Mouse (Mus musculus) left cerebral cortex, adult 2 months (tissue): ENCODE results near the gene Hoxa9. TPM values are rescaled to one million over a fixed set of nuclear protein-coding genes. Genes with fewer than 3 reads are reported as not detected.

Source experiments
- DNase-seq, 2 experiments: peaks; one replicate each; pipeline ENCODE4 v3.0.0; 2021 to 2022; ENCODE audit warnings: low spot score in 2 of 2, mixed read lengths in 1 of 2; ENCODE audit errors: extremely low spot score in 1 of 2
- H3K27ac ChIP-seq: fragments of 200-600 bp; 2 replicates; pipeline ENCODE4 v1.8.1; 2022
- H3K4me3 ChIP-seq: fragments of 200-600 bp; 2 replicates; pipeline ENCODE4 v1.8.1; 2022
- CTCF ChIP-seq: fragments of 200-600 bp; IDR thresholded peaks from 2 replicates; pipeline ENCODE4 v1.8.1; 2022; ENCODE audit warnings: antibody characterized with exemption, mild to moderate bottlenecking, moderate library complexity
- intact Hi-C: fragments of 180-260 bp; cut with DNase I; formaldehyde crosslinking; loops from one replicate; pipeline ENCODE4 v1.15.1; 2025
- total RNA-seq, 2 experiments: library from RNA; stranded (reverse); gene quantifications; 2 replicates each; pipeline ENCODE4 v1.2.3; 2021

Hoxa9 gene
- total RNA-seq, 2 experiments from 2014 or later, result not detected

- no peak for TF ChIP-seq CTCF
- DNase-seq, result no peak
- intact Hi-C loops, result loop anchor here (10.0 kb wide), 1 partner anchor 845 kb away; no protein-coding TSS in a partner anchor
- no peak overlapping the region for H3K4me3 ChIP-seq
- H3K27ac ChIP-seq, result no peak overlapping the region
Observed at GRCm38 (mm10) chr6:52229558-52230416, 1.1 kb downstream of the Hoxa9 start.

- intact Hi-C loops, result loop anchor here (10.0 kb wide), 1 partner anchor 844 kb away; no protein-coding TSS in a partner anchor
- no peak for DNase-seq
- Histone ChIP-seq H3K27ac (no peak overlapping the region), H3K4me3 (no peak overlapping the region)
- TF ChIP-seq CTCF, result no peak
Observed at GRCm38 (mm10) chr6:52228475-52229465, 2.1 kb downstream of the Hoxa9 start.

- no peak overlapping the region for H3K27ac ChIP-seq
- no peak overlapping the region for H3K4me3 ChIP-seq
- intact Hi-C loops, result loop anchor here (10.0 kb wide), 1 partner anchor 843 kb away; no protein-coding TSS in a partner anchor
- DNase-seq, result no peak
- TF ChIP-seq CTCF, result no peak
Observed at GRCm38 (mm10) chr6:52227470-52228222, 3.2 kb downstream of the Hoxa9 start.

DNA sequence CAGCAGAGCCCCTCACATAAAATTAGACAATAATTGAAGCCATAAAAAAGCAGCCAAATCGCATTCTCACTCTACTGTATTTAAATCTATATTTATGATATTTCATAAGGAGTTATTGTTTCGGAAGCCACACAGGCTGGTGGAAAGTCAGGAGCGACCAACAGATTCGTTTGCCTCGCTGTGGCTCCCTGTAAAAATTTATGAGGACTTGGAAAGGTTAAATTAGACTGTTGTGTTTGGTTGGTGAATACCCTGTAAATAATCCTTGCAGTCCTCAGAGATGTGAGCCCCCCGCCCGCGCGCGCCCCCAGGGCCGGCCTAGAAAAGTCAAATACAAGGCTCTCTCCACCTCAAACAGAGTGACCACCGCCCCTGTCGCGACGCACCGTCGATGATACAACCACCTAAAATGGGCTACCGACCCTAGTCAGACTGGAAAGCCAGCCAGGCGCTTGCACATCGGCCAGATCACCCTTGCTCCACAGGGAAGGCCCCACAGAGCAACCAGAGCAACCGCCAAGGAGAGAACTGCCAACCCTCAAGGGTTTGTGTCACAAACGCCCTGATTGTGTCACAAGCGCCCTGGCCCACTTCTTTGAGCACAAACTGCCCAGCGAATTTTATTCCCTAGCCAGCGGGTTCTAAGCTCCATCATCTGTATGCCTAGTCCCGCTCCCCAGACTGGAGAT is 4.2 kb downstream of the Hoxa9 start:
- DNase-seq, result no peak
- Histone ChIP-seq H3K27ac (no peak overlapping the region), H3K4me3 (no peak overlapping the region)
- intact Hi-C loops, result loop anchor here (10.0 kb wide), 1 partner anchor 842 kb away; no protein-coding TSS in a partner anchor
- TF ChIP-seq CTCF, result no peak

DNA sequence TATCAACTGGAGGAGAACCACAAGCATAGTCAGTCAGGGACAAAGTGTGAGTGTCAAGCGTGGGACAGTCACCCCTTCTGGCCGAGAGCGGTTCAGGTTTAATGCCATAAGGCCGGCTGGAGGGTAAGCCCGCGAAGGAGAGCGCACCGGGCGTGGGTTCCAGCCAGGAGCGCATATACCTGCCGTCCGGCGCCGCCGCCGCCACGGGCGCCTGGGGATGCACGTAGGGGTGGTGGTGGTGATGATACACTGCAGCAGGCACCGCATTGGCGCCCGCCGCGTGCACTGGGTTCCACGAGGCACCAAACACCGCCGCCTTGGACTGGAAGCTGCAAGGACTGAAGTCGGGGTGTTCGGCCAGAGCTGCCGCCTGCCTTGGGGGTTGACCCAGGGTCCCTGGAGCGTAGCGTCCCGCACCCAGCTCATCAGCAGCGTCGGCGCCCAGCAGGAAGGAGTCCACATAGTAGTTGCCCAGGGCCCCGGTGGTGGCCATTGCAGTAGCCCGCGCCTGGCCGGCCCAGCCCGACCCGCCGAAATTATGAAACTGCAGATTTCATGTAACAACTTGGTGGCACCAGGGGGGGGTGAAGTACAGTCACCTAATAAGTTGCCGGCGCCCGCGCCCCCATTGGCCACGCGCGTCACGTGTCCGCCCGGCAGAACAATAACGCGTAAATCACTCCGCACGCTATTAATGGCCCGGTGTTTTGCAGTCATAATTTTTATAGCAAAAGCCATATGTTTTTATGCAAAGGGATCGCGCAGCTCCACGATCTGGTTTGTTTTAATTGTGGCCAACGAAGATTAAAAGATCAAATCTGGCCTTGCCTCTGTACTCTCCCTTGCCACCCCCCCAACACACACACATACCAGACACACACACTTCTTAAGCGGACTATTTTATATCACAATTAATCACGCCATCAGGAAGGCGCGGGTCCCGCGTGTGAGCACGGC is 5.0 kb downstream of the Hoxa9 start:
- Histone ChIP-seq H3K27ac (no peak overlapping the region), H3K4me3 (no peak overlapping the region)
- no peak for TF ChIP-seq CTCF
- no peak for DNase-seq
- intact Hi-C loops, result loop anchor here (10.0 kb wide), 1 partner anchor 841 kb away; no protein-coding TSS in a partner anchor

DNA sequence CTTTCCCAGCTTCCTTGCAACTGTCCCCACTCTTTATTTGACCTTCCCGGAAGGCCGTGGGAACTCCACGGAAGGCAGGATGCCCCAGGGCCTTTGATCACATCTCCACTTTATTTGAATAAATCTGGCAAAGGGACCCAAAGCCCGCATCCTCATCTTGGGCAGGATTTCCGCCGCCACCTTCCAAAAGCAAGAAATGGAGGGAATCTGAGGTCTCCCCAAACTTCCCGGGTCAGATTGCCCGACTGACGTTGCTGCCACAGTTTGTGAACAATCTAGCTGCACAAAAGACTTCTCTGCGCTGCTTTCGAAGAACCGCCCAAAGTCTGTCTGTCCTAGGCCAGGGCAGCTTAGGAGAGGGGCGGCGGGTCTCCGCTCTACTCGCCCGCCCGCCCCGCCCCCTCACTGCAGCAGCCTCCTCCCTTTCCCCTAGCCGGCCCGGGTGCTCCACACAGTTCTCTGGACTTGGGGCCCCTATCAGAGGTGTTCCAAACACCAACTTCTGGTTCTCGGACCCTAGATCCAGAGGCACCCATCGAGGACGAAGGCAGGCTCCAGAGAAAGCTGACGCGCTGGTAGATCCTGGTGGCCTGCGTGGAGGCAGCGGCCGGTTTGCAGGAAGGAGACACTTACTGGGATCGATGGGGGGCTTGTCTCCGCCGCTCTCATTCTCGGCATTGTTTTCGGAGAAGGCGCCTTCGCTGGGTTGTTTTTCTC is 5.8 kb downstream of the Hoxa9 start:
- no peak for DNase-seq
- Histone ChIP-seq H3K27ac (no peak overlapping the region), H3K4me3 (no peak overlapping the region)
- no peak for TF ChIP-seq CTCF
- intact Hi-C loops, result loop anchor here (5.0 to 10.0 kb wide), 2 partner anchors 840 to 1418 kb away; no protein-coding TSS in a partner anchor

GRCm38 (mm10) chr6:52223939-52224760 is 6.7 kb downstream of the Hoxa9 start:
- H3K27ac ChIP-seq, result no peak overlapping the region
- no peak overlapping the region for H3K4me3 ChIP-seq
- TF ChIP-seq CTCF, result no peak
- intact Hi-C loops, result loop anchor here (5.0 to 10.0 kb wide), 2 partner anchors 839 to 1417 kb away; no protein-coding TSS in a partner anchor
- no peak for DNase-seq

GRCm38 (mm10) chr6:52222729-52223128 is 8.2 kb downstream of the Hoxa9 start:
- no peak for TF ChIP-seq CTCF
- intact Hi-C loops, result loop anchor here (5.0 to 10.0 kb wide), 2 partner anchors 838 to 1415 kb away; no protein-coding TSS in a partner anchor
- Histone ChIP-seq H3K4me3 (no peak overlapping the region), H3K27ac (no peak overlapping the region)
- no peak for DNase-seq
